Mouse (Mus musculus) kidney, adult 2 months (tissue): Measurements from ENCODE around the gene 4632433K11Rik.

Experiments used
- CTCF ChIP-seq: fragments of 200-500 bp; conservative IDR thresholded peaks from 2 replicates; pipeline ENCODE4 v1.5.1; 2011; ENCODE audit warnings: low read depth, mild to moderate bottlenecking, control low read depth, low read length, moderate library complexity, mixed read lengths; ENCODE audit not compliant: insufficient read depth, insufficient read length
- POLR2A ChIP-seq: fragments of 200-500 bp; IDR thresholded peaks from one replicate; pipeline ENCODE4 v1.6.1; 2011; ENCODE audit warnings: low read depth, low read length, control low read depth

DNA sequence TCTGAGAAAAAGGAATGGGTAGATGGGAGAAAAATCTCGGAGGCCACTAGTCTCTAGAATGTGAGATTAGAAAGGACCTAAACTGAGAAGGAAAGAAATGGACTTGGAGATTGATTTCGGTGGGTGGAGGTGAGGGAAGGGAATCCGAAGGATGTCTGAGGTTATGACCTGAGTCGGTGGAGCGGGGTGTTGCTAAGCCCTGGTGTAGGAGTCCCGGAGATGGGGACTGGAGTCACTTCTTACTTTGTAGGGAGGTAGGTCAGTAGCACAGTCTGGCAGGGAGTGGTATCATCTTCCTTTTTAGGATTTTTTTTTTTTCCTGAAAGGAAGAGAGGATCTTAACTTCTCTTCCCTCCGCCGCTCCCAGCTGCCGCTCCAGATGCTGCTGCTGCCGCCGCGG, 18.5 kb downstream of the 4632433K11Rik start:
- no peak for TF ChIP-seq CTCF
- TF ChIP-seq POLR2A: no peak
